Mouse (Mus musculus) embryonic stem cell, embryonic (primary cell): ENCODE measurements at regions not wholly inside any gene's neighbourhood (a gene's known extent, or its start where the extent isn't known, plus 50 kb on each side); places are given as distances from the start of the nearest gene placed in this dataset.

Experiments
- CTCF ChIA-PET, 4 experiments: fragments of 300-600 bp in 2 of 4; fragments of 350-600 bp in 2 of 4; sonication (Branson Sonifier 250); formaldehyde crosslinking; loops; one replicate each; lab custom pipeline; 2022; ENCODE audit warnings: inconsistent platforms in 2 of 4; lab: Charles Lee
- POLR2A ChIA-PET, 4 experiments: fragments of 300-600 bp in 2 of 4; fragments of 350-600 bp in 2 of 4; sonication (Branson Sonifier 250); formaldehyde crosslinking; loops; one replicate each; lab custom pipeline; 2022; ENCODE audit warnings: antibody characterized with exemption in 4 of 4, inconsistent platforms in 1 of 4; lab: Charles Lee

DNA sequence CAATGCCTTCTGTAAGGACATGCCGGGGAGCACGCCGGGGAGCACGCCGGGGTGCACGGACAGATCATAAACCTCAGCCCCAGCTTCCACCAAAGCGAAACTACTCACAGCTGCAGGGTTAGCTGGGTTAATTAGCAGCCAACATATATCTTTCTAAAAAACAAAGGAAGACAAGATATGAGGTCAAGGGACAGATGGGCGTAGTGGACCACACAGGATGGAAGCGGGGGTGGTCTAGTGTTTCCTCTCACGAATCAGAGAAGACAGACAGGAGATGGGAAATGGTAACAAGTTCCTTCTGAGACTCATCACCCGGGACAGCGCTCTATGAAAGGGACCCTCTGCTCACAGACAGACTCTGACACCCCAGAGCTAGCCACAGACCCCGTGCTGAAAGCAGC, 60.0 kb upstream of the Ajap1 start:
- CTCF ChIA-PET = no interaction called here

DNA sequence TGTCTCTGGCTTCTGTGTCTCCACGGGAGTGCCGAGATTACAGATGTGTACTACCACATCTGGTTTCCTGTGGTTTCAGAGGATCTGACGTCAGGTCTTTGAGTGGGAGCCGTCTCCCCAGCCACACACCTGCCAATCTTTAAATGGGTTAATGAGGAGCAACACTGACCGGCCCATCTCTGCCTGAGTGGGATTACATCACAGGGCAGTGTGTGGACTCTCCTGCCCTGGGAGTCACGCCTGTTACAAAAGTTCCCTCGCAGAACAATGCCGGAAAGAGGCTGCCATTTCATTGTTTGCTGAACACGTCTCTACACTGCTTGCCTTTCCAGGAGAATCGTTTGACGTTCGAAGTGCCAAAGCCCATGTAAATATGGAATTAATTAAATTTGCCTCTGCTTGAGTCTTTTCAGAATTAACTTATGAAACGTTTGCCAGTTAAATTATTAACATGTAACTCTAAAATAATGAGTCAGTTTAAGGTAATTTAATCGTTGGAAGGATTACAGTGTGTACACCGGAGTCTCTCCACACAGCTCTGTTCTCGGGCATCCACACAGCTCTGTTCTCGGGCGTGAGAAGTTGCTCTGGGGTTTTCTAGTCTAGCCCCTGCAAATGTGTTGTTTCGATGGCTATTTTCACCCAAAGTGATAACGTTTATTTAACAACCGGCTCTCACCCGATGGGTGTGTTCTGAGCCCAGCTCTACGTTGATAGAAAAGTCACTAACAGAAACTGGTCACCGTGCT, 61.5 kb upstream of the Ajap1 start:
- ChIA-PET CTCF (interaction anchor here in 1 of 4 experiments (0.6 kb wide), 1 partner anchor 777 kb away, joined by 3 read pairs; no protein-coding TSS in a partner anchor), POLR2A (no interaction called here)

More for the DNA sequence above, 60.0 kb upstream of the Ajap1 start:
- POLR2A ChIA-PET = no interaction called here

DNA sequence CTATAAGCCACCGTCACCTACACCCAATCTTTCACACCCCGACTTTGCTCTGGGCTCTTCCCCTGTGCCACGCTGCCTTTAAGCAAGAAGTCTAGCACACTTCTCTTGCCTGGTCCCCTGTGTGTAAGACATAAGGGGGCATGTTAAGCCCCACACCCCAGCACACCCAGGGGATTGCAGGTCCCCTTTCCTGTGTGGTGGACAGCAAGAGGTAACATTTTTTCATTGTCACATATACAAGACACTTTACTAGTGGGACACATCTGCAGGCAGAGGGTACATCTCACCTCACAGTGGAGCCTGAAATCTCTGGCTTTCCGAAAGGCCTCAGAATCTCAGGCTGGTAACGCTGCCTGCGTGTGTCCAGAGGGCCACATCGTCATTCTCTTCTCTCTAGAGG, 64.1 kb upstream of the Ajap1 start:
- ChIA-PET POLR2A (interaction anchor here in 2 of 4 experiments (1.0 to 1.9 kb wide), 4 partner anchors 9 to 13 kb away, joined by 3 to 7 read pairs (median 4); no protein-coding TSS in a partner anchor), CTCF (no interaction called here)

GRCm38 (mm10) chr4:153547111-153547510, 64.5 kb upstream of the Ajap1 start:
- CTCF ChIA-PET = no interaction called here
- POLR2A ChIA-PET = interaction anchor here in 2 of 4 experiments (1.0 to 1.9 kb wide), 4 partner anchors 8 to 12 kb away, joined by 3 to 7 read pairs (median 4); no protein-coding TSS in a partner anchor

- ChIA-PET CTCF (no interaction called here), POLR2A (interaction anchor here in 2 of 4 experiments (0.9 to 1.9 kb wide), 3 partner anchors 10 to 52 kb away, joined by 3 to 7 read pairs (median 3); no protein-coding TSS in a partner anchor)
Measured at GRCm38 (mm10) chr4:153547871-153548270, 65.3 kb upstream of the Ajap1 start.

DNA sequence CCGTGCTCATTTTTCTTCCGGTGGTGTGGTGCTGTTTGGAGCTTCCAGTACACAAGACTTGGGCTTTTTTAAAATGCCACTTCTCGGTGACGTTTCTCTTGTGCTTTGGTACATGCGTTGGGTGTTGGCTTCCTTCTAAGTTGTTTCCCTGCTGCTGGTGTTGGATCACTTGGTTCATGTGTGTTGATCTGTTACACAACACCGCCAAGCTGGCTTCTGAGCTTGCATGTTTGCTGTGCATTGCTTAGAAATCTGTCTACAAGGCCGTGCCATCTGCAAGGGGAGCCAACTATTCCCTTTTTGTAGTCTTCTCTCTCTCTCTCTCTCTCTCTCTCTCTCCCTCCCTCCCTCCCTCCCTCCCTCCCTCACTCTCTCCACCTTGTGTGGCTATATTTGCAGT, 68.7 kb upstream of the Ajap1 start:
- ChIA-PET CTCF (no interaction called here), POLR2A (no interaction called here)

GRCm38 (mm10) chr4:153552483-153552882, 69.9 kb upstream of the Ajap1 start:
- CTCF ChIA-PET = no interaction called here
- POLR2A ChIA-PET = interaction anchor here in 1 of 4 experiments (1.0 kb wide), 1 partner anchor 14 kb away, joined by 3 read pairs; no protein-coding TSS in a partner anchor

DNA sequence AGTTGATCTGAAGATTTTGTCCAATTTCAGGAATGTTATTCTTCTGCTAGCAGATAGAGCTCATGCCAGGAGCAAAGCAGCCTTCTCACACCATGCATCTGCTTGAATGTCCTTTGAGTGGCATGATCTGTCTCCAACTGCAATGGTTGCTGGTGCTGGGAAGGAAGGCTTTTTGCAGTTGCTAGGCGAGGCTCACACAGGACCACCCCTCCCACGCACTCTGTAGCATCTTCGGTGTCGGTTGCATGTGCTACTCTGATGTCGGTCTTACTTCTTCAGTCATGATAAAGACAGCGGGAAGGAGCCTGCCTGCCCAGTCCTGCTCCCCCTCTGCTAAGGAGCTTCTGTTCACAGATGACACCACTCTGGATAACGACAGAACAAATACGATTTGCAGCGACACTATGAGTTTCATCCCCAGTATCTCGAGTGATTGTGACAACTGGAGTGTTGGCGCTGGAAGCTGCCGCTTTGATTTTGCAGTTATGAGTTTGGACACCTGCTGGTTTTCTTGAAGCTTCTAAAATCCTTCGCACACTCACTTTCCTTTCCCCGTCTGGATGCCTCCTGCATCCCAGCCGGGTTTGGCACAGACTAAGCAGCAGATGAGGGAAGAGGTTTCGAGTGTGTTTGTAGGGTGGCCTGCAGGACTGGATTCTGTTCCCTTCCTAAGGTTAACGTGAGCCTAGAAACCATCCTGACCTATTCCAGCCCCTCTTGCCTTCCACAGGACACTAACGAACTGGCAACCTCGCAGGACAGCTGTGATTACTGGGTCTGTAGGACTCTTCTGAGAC, 75.4 kb upstream of the Ajap1 start:
- ChIA-PET CTCF (interaction anchor here in 2 of 4 experiments (0.6 kb wide), 2 partner anchors 16 to 1919 kb away, joined by 4 to 5 read pairs; no protein-coding TSS in a partner anchor), POLR2A (interaction anchor here in 2 of 4 experiments (0.5 to 2.0 kb wide), 5 partner anchors 11 to 263 kb away, joined by 3 to 6 read pairs (median 3); no protein-coding TSS in a partner anchor)

DNA sequence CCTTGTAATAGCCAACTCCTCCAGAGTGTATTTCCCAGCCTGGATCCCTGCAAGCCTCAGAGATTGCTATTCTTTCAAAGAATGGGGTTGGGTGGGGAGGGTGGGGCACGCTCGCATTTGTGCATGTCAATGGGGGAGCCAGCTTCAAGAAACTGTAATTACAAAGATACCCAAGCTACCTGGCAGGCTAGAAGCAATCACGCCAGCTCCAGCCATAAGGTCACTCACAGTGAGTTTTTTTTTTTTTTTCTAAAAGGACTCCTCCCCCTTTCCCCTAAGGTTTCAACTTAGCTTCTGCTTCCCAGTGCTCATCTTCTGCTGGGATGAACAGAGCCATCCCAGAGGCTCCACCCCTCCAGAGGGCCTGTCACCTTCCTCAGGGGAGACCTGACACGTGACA, 77.0 kb upstream of the Ajap1 start:
- POLR2A ChIA-PET = interaction anchor here in 3 of 4 experiments (0.6 to 2.4 kb wide), 12 partner anchors 9 to 416 kb away, joined by 3 to 7 read pairs (median 4); no protein-coding TSS in a partner anchor
- CTCF ChIA-PET = interaction anchor here (0.6 to 1.1 kb wide), 6 partner anchors 75 to 1367 kb away, joined by 3 to 5 read pairs (median 4); partner anchors contain the start of gene Smim1 (in 1 of the 4)

- CTCF ChIA-PET = interaction anchor here in 3 of 4 experiments (0.6 to 1.1 kb wide), 5 partner anchors 76 to 771 kb away, joined by 3 to 4 read pairs (median 3); partner anchors contain the start of gene Smim1 (in 1 of the 3)
- POLR2A ChIA-PET = interaction anchor here in 3 of 4 experiments (0.7 to 2.4 kb wide), 10 partner anchors 9 to 72 kb away, joined by 3 to 7 read pairs (median 4); no protein-coding TSS in a partner anchor
Measured at GRCm38 (mm10) chr4:153560193-153560592, 77.6 kb upstream of the Ajap1 start.

GRCm38 (mm10) chr4:153560956-153561355, 78.3 kb upstream of the Ajap1 start:
- POLR2A ChIA-PET = interaction anchor here in 2 of 4 experiments (1.4 to 2.4 kb wide), 2 partner anchors 8 to 71 kb away, joined by 3 to 6 read pairs; no protein-coding TSS in a partner anchor

GRCm38 (mm10) chr4:153561991-153562390, 79.4 kb upstream of the Ajap1 start:
- ChIA-PET POLR2A (interaction anchor here in 1 of 4 experiments (1.1 to 1.3 kb wide), 2 partner anchors 12 to 70 kb away, joined by 3 to 4 read pairs; no protein-coding TSS in a partner anchor), CTCF (no interaction called here)

More at GRCm38 (mm10) chr4:153560956-153561355, 78.3 kb upstream of the Ajap1 start:
- CTCF ChIA-PET = interaction anchor here in 2 of 4 experiments (0.6 to 0.8 kb wide), 2 partner anchors 77 to 1699 kb away, joined by 3 to 5 read pairs; partner anchors contain the start of gene Camta1 (in 1 of the 2)

- CTCF ChIA-PET = interaction anchor here in 2 of 4 experiments (0.6 to 0.7 kb wide), 2 partner anchors 78 to 450 kb away, joined by 3 to 4 read pairs; no protein-coding TSS in a partner anchor
- POLR2A ChIA-PET = interaction anchor here in 2 of 4 experiments (0.6 to 1.5 kb wide), 3 partner anchors 11 to 25 kb away, joined by 3 read pairs; no protein-coding TSS in a partner anchor
Measured at GRCm38 (mm10) chr4:153567329-153567973, 84.8 kb upstream of the Ajap1 start.

- CTCF ChIA-PET = no interaction called here
- POLR2A ChIA-PET = interaction anchor here in 2 of 4 experiments (1.2 to 2.0 kb wide), 2 partner anchors 9 to 14 kb away, joined by 3 to 8 read pairs; no protein-coding TSS in a partner anchor
Measured at GRCm38 (mm10) chr4:153573180-153573769, 90.7 kb upstream of the Ajap1 start.

DNA sequence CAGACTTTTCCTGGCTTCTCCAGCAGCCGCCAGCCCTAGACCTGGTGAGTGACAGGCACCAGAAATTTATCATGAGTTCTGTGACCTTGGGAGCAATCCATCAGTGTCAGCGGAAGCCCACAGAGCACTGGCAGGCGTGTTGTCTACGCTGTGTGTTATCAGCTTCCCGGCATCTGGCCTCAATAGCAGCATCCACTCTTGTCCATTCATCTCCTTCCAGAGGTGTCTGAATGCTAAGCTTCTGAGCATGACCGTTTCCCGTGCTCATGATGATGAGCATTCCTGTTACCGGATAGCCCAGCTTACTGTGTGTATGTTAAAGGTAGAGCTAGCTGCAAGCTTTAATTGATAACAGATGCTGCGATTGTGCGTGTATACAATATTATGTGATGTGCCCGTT, 110.7 kb upstream of the Ajap1 start:
- ChIA-PET CTCF (no interaction called here), POLR2A (no interaction called here)

DNA sequence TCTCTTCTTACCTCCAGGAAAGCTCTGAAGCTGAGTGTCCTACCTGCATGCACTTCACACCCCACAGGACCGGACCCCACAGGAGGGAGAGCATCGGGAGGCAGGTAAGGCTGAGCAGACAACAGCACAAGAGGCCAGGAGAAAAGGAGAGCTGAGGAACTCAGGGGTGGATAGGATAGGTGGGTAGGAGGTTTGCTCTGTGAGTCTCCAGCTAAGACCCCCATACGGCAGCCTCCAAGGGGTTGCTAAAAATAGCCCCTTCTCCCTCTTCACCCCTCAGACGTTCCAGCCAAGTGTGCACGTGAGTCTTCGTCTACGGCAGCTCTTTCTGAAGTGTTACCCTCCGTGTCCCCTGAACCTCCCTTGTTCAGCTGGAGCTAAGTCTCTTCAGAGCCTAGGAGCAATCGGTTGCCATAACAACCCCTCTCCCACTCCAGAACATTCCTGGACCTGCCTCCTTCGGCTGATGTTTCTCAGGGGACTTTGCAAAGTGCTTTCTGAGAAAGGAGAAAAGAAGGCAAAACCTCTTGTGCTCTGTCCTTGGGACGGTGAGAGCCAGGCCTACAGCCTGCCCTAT, 117.3 kb upstream of the Ajap1 start:
- POLR2A ChIA-PET = interaction anchor here in 1 of 4 experiments (1.0 kb wide), 1 partner anchor 52 kb away, joined by 3 read pairs; no protein-coding TSS in a partner anchor

DNA sequence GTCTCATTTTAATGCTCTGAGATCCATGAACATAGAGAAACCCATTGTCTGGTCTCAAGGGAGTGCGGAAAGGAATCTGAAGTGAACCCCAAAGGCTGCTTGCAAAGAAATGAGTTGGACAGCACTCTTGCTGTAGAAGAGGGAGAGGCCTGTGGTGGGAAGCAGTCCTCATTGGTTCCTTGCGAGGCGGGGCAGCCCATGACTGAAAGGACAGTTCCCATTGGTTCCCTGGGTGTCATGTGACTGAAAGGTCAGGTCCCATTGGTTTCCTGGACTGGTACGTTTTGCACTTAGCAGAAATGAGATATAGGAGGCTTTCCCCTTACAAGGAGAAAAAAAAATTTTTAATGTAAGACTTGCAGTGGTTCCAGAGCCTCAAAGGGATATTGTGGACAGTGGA, 119.9 kb upstream of the Ajap1 start:
- POLR2A ChIA-PET = no interaction called here
- CTCF ChIA-PET = no interaction called here

More for the DNA sequence above, 117.3 kb upstream of the Ajap1 start:
- CTCF ChIA-PET = no interaction called here
